Mouse (Mus musculus) thymus, adult 18-20 months (tissue): ENCODE measurements around the gene Isca1.
"Not testable (repeated sequence)": the region's sequence is repeated elsewhere in the genome, so short reads cannot be mapped to it uniquely, and the experiment has no call there.

Experiments used
- DNase-seq, 2 experiments: peaks; one replicate each; pipeline ENCODE4 v3.0.0; 2022; ENCODE audit warnings: mixed read lengths in 2 of 2

The Isca1 gene

DNA sequence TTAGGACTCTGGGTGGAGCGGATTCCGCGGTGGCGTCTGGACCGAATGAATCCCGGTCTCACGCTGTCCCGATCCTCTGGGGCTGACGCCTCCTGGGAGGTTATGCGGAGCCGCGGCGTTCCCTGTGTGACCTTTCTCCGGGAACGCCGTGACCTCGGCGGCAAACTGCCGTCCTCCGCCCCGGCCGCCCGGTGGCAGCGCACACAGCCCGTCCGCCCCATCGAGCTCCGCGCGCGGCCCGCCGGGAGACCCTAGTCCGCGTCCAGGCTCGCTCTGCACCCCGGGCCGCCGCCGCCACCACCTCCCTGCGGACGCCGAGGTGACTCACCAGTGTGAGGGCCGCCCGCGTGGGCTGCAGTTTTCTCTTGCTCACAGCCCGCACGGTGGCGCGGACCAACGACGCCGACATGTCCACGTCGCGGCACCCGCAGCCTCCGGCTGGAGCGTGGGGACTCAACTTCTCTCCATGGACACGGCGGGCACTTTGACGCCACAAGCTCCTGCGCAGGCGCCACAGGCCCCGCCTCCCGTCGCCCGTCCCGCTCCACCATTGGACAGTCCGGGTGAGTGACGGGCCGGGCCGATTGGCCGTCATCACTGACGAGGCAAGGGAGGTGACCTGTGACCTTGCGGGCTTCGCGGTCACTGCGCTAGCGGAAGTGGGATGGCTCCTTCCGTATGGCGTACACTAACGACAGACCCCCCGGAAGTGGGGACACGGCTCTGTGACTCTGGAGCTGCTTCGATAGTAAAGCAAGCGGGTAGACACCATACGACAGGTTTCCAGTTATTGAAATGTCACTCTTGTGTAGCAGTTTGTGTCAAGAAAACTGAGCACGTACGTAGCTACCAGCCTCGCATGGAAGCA, at the start of gene Isca1:
TSS of gene Isca1 (minus strand) at position 515 of the 868 bp plus-strand sequence.
- peak; percentile 98 for DNase-seq

- no peak for DNase-seq
Measured at GRCm38 (mm10) chr13:59817352-59817751, 47.7 kb upstream of the Isca1 start.

DNA sequence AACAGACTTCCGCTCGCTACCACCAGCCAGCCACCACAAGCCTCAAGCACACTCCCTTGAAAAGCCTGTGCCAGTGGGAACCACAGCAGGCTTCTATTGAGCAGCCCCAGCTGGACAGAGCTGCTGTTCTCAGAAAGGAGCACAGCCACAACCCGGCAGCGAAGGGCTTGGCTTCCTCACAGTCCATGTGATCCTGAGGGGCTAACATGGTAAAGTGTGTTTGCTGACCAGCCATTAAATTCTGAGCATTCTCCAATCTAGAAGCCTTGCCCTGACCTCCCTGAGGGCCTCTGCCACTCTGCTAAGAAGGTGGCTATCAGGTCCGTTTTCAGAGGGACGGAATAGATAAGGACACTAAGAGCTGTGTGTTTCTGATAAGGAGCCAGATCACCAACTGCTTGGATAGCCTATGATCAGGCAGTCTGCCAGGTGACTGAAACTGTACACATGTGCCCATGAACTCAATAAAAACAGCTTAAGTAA, 44.5 kb upstream of the Isca1 start:
- no peak for DNase-seq

DNA sequence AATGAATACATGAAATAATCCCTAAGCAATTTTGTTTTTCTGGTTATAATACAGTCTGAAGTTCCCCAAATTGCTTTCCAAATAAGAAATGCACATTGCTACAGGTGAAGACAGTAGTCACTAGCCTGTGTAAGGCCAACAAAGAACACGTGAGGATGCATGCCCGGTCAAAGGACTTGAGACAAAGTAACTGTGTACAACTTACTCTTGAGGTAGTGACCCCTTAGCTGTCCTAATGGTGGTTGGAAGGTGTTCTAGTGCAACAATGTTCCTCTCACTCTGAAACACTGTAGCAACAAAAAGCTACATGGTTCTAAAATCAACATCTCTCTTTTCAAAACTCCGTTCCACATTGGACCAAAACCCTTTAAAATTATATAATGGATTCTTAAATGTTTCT, 42.0 kb upstream of the Isca1 start:
- no peak for DNase-seq

- DNase-seq: no peak
Measured at GRCm38 (mm10) chr13:59801000-59801399, 31.4 kb upstream of the Isca1 start.

DNA sequence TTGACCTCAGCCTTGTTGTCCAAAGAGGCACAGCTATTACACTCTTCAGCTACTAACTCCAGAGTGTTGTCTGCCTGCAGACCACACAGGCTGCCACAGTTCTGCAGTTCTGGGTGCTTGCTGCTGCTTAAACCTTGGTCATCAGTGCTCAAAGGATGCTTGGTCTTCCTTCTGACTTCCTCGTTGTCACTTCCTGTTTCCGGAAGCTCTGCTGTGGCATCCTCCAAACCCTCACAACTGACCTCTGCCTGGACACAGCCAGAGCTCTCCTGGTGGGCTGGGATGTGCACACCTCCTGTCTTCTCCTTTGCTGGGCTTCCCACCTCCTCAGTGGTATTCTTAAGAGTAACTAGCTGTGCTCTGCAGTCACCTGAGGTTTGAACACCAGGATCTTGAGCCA, 30.5 kb upstream of the Isca1 start:
- no peak for DNase-seq

- no peak for DNase-seq
Measured at GRCm38 (mm10) chr13:59798306-59798705, 28.7 kb upstream of the Isca1 start.

GRCm38 (mm10) chr13:59796466-59796848, 26.8 kb upstream of the Isca1 start:
- DNase-seq: no peak

GRCm38 (mm10) chr13:59795807-59796465, 26.3 kb upstream of the Isca1 start:
- DNase-seq: no peak

DNA sequence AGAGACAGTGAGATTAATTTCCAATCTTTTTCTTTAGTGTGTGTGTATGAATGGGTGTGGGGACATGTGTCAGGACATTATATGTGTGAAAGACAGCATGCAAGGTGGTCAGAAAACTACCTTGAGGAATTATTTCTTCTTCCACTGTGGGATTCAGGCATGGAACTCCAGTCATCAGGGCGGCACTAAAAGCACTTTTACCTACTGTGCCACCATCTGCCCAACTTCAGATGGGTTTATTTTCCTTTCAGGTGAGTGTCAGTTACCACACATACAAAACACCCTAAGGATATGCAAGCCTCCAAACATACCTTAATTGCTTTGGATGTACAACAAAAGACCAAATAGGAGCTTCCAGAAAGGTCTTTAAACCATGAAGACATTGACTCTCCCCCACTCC, 25.2 kb upstream of the Isca1 start:
- DNase-seq: no peak

DNA sequence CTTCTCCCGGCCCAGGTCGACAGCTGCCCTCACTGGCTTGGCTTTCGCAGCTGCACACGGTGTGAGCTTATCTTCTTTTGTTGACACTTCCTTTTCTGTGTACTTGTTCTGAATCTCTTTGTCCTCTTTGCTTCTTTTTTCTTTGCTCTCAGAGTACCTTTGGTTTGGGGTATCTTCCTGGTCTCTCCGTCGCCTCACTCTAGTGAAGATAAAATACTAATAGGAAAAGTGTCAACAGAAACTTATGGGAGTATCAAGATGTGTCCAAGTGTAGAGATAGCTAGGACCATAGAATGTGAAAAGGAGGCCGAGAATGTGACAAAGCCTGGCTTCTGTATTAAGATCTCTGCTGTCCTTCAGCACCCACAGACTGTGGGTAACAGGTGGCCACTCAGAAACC, 12.5 kb upstream of the Isca1 start, which contains the start of gene Gm49354:
TSS of gene Gm49354 (minus strand) at position 101 of the 400 bp plus-strand sequence.
- DNase-seq: no peak

DNA sequence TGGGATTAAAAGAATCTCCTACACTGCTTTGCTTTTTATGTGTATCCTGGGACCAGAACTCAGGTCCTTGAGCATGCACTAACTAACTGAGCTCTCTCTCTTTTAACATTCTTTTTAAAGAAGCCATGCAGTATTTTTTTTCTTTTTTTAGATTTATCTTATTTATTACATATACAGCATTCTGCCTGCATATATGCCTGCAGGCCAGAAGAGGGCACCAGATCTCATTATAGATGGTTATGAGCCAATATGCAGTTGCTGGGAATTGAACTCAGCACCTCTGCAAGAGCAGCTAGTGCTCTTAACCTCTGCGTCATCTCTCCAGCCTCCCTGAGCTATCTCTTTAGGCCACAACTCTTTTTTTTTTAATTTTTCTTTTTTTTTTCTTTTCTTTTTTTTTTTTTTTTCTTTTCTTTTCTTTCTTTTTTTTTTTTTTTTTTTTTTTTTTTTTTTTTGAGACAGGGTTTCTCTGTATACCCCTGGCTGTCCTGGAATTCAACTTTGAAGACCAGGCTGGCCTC, 10.2 kb upstream of the Isca1 start:
- DNase-seq: not testable (repeated sequence)

DNA sequence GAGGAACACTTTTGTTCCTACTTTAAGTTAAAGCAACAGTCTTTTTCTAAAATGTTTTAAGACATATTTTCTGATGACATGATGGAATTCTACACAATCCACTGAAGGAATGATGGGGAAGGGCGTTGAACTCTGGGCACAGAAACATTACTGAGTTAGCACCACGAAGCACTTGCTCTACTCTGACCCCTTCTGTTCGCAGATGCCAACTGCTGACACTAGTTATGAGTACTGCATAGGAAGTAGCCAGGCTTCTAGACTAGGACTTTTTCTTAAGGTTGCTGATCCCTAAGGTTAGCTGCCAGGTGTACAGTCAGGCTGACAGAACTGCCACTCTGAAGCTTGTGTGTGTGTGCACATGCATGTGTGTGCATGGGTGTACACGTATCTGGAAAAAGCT, 9.6 kb upstream of the Isca1 start:
- DNase-seq: no peak

- DNase-seq: no peak
Measured at GRCm38 (mm10) chr13:59775168-59775567, 5.6 kb upstream of the Isca1 start.

DNA sequence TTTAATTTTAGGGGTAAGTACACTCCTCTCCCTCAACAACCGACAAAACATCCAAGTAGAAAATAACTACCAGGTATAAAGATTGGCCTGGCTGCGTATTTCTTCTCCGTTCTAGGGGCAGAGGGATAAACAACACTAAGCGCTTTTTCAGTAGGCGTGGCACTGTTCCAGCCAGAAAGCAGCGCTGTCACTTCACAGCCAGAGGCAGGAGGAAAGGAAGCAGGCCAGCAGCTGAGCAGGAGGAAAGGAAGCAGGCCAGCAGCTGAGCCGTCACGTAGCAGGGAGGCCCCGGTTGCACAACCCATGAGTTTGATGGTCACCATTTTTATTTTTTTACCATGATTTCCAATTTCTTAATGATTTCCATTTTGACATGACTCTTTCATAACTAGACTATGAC, 1.6 kb upstream of the Isca1 start:
- peak; percentile 11 to 28 for DNase-seq

DNA sequence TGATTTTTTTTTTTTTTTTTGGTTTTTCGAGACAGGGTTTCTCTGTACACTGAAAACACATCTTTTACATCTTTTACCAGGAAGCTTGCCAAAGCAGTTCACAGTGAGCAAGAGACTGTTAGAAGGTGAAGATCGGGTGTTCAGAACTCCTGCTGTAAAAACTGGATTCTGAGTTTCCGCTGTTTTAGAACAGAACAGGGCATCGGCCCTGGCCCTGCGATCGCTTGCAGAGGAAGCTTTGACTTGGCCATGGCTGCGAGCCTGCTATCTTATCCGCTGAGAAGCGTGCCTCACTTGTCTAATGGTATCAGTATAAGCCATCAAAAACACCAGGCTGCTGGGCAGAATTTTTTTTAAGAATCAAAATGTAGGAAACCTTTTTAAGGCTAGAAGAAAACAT, 1.2 kb upstream of the Isca1 start:
- DNase-seq: no peak

DNA sequence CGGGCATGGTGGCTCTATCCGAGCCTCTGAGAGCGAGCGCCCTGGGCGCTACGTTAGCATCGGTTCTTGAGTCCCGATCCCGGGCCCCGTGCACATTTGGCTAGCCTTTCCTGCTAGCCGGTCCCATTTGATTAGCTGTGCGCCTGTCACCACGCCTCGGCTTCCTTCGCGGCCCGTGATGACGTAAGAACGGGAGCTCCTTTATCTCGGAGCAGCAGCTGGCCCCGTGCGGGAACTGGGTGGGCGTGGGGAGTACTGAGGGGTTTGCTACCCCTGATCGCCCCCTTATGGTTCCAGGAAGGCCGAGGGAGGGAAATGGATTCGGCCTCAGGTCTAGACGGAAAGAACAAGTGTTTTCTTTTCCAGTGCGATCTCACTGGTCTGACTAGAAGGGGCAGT, 553 bp upstream of the Isca1 start:
- peak; percentile 79 to 88 for DNase-seq

DNA sequence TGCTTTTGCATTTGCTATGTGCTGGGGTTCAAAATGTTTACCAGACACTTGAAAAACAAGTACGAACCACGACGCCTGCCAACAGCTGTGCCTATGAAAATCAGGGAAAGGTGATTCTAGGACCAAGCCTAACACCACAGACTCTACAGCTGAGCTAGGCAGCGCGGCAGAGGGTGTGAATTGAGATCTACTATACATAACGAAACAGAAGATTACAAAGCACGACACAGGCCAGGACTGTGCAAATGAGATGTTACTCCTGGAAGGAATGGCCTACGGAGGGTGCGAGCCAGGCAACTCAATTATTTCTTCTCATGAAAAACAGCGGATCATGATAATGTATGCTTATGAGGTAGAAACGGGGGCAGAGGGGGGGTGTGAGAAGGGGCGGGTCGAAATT, 1.1 kb downstream of the Isca1 start:
- DNase-seq: no peak

DNA sequence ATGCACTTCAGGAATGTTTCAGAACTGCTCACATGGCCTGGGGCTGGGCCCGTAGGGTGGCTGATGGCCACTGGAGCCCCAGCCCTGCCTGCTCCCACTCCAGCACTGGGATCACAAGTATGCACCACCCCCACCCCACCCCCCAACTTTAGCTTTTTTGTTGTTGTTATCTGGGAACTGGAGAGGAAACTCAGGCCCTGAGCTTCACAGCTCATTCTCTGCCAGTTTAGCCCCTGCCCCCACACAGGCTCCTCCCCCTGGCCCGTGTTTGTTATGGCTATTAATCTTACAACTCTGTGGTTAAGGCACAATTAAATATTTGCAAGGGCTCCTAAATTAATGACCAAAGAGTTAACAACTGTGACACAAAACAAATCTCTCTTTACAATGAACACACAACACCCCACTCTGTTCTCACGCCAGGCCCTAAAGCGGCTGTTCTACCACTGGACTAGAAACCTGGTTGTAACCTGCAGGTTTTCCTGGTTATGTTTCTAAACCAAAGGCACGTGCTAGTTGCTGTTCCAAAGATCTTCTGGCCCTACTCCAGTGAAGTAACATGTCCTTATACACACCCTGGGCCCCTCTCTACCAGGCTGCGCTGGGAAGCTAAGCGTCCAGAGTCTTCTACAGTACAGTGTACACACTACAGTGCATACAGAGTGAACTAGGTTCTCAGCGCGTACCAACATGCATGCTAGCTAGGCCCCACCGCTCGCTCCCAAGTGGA, 2.7 kb downstream of the Isca1 start:
- DNase-seq: no peak

GRCm38 (mm10) chr13:59762791-59763190, 6.8 kb downstream of the Isca1 start:
- DNase-seq: no peak

- DNase-seq: no peak
Measured at GRCm38 (mm10) chr13:59756906-59757305, 12.7 kb downstream of the Isca1 start.

DNA sequence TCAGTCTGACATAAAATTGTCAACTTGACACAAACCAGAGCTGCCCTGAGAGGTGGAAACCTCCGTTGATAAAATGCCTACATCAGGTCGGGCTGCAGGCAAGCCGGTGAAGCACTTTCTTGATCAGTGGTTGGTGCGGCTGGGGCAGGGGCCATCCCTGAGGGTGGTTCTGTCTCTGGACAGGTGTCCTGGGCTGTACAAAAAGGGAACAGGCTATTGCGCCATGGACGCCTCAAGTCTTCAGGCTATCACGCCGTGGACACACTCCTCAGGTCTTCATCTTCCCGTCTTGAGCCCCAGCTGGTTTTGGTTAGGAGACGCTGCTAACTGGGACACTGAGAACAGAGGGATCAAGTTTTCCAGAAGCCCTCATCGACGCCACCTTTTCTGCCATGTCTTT, 19.3 kb downstream of the Isca1 start:
- no peak for DNase-seq

DNA sequence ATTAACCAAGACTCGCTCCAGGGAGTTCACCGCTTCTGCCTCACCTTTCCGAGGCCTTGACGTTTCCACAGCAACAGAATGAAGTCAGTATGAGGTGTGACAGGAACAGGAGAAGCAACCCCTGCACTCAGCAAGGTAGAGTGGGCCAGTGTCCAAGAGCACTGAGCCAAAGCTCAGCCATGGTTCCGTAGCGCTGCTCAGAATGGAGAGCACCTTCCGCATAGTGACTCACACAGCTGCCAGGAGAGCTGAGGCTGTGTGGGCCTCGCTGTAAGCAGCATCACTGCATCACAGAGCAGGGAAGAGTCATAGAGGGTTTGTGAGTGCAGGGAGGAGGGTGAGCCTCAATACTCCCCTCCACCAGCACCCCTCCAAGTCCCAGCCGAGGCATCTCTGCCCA, 22.9 kb downstream of the Isca1 start, which contains the start of gene 1700014D04Rik:
TSS of gene 1700014D04Rik (minus strand) at position 42 of the 400 bp plus-strand sequence.
- DNase-seq: no peak
